Mouse (Mus musculus): ENCODE results near the gene Prkch. TPM values are rescaled to one million over a fixed set of nuclear protein-coding genes. Genes with fewer than 3 reads are reported as not detected.
A peak's percentile ranks its signal among the peaks of the same experiment; 100 is the strongest.

Gene Prkch
- total RNA-seq, 2 experiments from 2014 or later, result 2.9 to 4.0 TPM

- DNase-seq (ENCODE audit: extremely low spot score in 1 of 2, low spot score in 1 of 2), result no peak
Measured at GRCm38 (mm10) chr12:73708498-73708897, 123.9 kb downstream of the Prkch start.

GRCm38 (mm10) chr12:73708920-73709319, 124.3 kb downstream of the Prkch start:
- DNase-seq (ENCODE audit: extremely low spot score in 1 of 2, low spot score in 1 of 2), result peak; percentile 25 to 38

GRCm38 (mm10) chr12:73710846-73711245, 126.2 kb downstream of the Prkch start:
- DNase-seq (ENCODE audit: extremely low spot score in 1 of 2, low spot score in 1 of 2), result no peak

GRCm38 (mm10) chr12:73712122-73712521, 127.5 kb downstream of the Prkch start:
- no peak for DNase-seq (ENCODE audit: extremely low spot score in 1 of 2, low spot score in 1 of 2)

- no peak for DNase-seq (ENCODE audit: extremely low spot score in 1 of 2, low spot score in 1 of 2)
Measured at GRCm38 (mm10) chr12:73714589-73714988, 130.0 kb downstream of the Prkch start.

GRCm38 (mm10) chr12:73715331-73715730, 130.7 kb downstream of the Prkch start:
- DNase-seq (ENCODE audit: extremely low spot score in 1 of 2, low spot score in 1 of 2), result no peak

- DNase-seq (ENCODE audit: extremely low spot score in 1 of 2, low spot score in 1 of 2), result no peak
Measured at GRCm38 (mm10) chr12:73715954-73716731, 131.5 kb downstream of the Prkch start.

GRCm38 (mm10) chr12:73718036-73718435, 133.4 kb downstream of the Prkch start:
- no peak for DNase-seq (ENCODE audit: extremely low spot score in 1 of 2, low spot score in 1 of 2)

- DNase-seq (ENCODE audit: extremely low spot score in 1 of 2, low spot score in 1 of 2), result no peak
Measured at GRCm38 (mm10) chr12:73719816-73720215, 135.2 kb downstream of the Prkch start.

- no peak for DNase-seq (ENCODE audit: extremely low spot score in 1 of 2, low spot score in 1 of 2)
Measured at GRCm38 (mm10) chr12:73720466-73720865, 135.9 kb downstream of the Prkch start.

GRCm38 (mm10) chr12:73722060-73722459, 137.5 kb downstream of the Prkch start:
- no peak for DNase-seq (ENCODE audit: extremely low spot score in 1 of 2, low spot score in 1 of 2)

- DNase-seq (ENCODE audit: extremely low spot score in 1 of 2, low spot score in 1 of 2), result no peak
Measured at GRCm38 (mm10) chr12:73723067-73723466, 138.5 kb downstream of the Prkch start.

- DNase-seq (ENCODE audit: extremely low spot score in 1 of 2, low spot score in 1 of 2), result no peak
Measured at GRCm38 (mm10) chr12:73723887-73724286, 139.3 kb downstream of the Prkch start.

- DNase-seq (ENCODE audit: extremely low spot score in 1 of 2, low spot score in 1 of 2), result no peak
Measured at GRCm38 (mm10) chr12:73725825-73726604, 141.4 kb downstream of the Prkch start.

- no peak for DNase-seq (ENCODE audit: extremely low spot score in 1 of 2, low spot score in 1 of 2)
Measured at GRCm38 (mm10) chr12:73727046-73727445, 142.4 kb downstream of the Prkch start.

GRCm38 (mm10) chr12:73730603-73731002, 146.0 kb downstream of the Prkch start:
- DNase-seq (ENCODE audit: extremely low spot score in 1 of 2, low spot score in 1 of 2), result no peak

- no peak for DNase-seq (ENCODE audit: extremely low spot score in 1 of 2, low spot score in 1 of 2)
Measured at GRCm38 (mm10) chr12:73731093-73731492, 146.5 kb downstream of the Prkch start.

GRCm38 (mm10) chr12:73731848-73732540, 147.4 kb downstream of the Prkch start:
- no peak for DNase-seq (ENCODE audit: extremely low spot score in 1 of 2, low spot score in 1 of 2)

GRCm38 (mm10) chr12:73732862-73733261, 148.3 kb downstream of the Prkch start:
- DNase-seq (ENCODE audit: extremely low spot score in 1 of 2, low spot score in 1 of 2), result no peak

- no peak for DNase-seq (ENCODE audit: extremely low spot score in 1 of 2, low spot score in 1 of 2)
Measured at GRCm38 (mm10) chr12:73736931-73737330, 152.3 kb downstream of the Prkch start.

- no peak for DNase-seq (ENCODE audit: extremely low spot score in 1 of 2, low spot score in 1 of 2)
Measured at GRCm38 (mm10) chr12:73739611-73740219, 155.1 kb downstream of the Prkch start.
